Mouse (Mus musculus): ENCODE results near the gene Vps25. TPM values are rescaled to one million over a fixed set of nuclear protein-coding genes. Genes with fewer than 3 reads are reported as not detected.

Gene Vps25
- total and polyA plus RNA-seq, 3 experiments, result 75.5 to 107 TPM; not detected in 1

GRCm38 (mm10) chr11:101302004-101302798 lies 48.7 kb downstream of the Vps25 start, which contains the start of gene Becn1 (continued):
- TF ChIP-seq NRF1 (IDR thresholded peaks at IDR 0.05; ENCODE audit: insufficient read depth, low read depth, low read length, poor library complexity, severe bottlenecking) (0 out of 2 replicates have a peak, but pooled peaks have one; percentile 27), MEF2A (IDR thresholded peaks at IDR 0.05; ENCODE audit: extremely low read depth, insufficient replicate concordance, low read depth, low read length, poor library complexity, severe bottlenecking) (no peak), POLR2A (IDR thresholded peaks at IDR 0.05; ENCODE audit: control insufficient read depth in 1 of 2, insufficient read depth in 1 of 2, low read depth in 1 of 2, low read length in 2 of 2, poor library complexity in 1 of 2) (peak; percentile 91 to 97)

- Histone ChIP-seq H3K9ac (ENCODE audit: control insufficient read depth, low read depth, low read length, poor library complexity, severe bottlenecking) (no peak overlapping the region), H3K79me2 (ENCODE audit: control insufficient read depth, insufficient read depth, low read length, poor library complexity) (no peaks in the 10 kb centered on the region), H3K36me3 (ENCODE audit: control insufficient read depth in 1 of 2, insufficient read depth in 2 of 2, low read length in 2 of 2) (peaks cover 0 to 18% of the 10 kb centered on the region in 2 experiments; a peak in 2 of 4 replicates), H3K27me3 (ENCODE audit: control insufficient read depth in 1 of 2, insufficient read depth in 2 of 2, low read length in 2 of 2) (no peaks in the 10 kb centered on the region), H3K9me3 (replicated peaks; ENCODE audit: insufficient read depth, low read length) (no peaks in the 10 kb centered on the region), H3K4me3 (ENCODE audit: control insufficient read depth in 1 of 2, insufficient read depth in 1 of 2, low read depth in 2 of 2, low read length in 2 of 2) (no peak overlapping the region), H3K4me1 (ENCODE audit: control insufficient read depth in 1 of 2, insufficient read depth in 2 of 2, low read length in 2 of 2) (peaks cover 8 to 20% of the 10 kb centered on the region in 2 experiments), H3K27ac (ENCODE audit: control insufficient read depth, low read depth, low read length) (no peak overlapping the region)
- DNase-seq (ENCODE audit: low read depth, low spot score), result no peak
- TF ChIP-seq SMC3 (IDR thresholded peaks at IDR 0.05; ENCODE audit: low read depth, low read length), result no peak
- TF ChIP-seq GATA1 (IDR thresholded peaks at IDR 0.05; ENCODE audit: low read depth, low read length), result 0 out of 2 replicates have a peak, but pooled peaks have one; percentile 20
- TF ChIP-seq BHLHE40 (IDR thresholded peaks at IDR 0.05; ENCODE audit: borderline replicate concordance, low read depth, low read length), result no peak
- TF ChIP-seq CHD2 (IDR thresholded peaks at IDR 0.05; ENCODE audit: low read length), result no peak
- no peak for TF ChIP-seq MEF2A (IDR thresholded peaks at IDR 0.05; ENCODE audit: extremely low read depth, insufficient replicate concordance, low read depth, low read length, poor library complexity, severe bottlenecking)
- TF ChIP-seq MYC (IDR thresholded peaks at IDR 0.05; ENCODE audit: low read depth, low read length), result no peak
Observed at GRCm38 (mm10) chr11:101307744-101308143, 54.2 kb downstream of the Vps25 start.

Other genes with a start within 250 kb of the Vps25 start
- gene Atp6v0a1, start 244.3 kb upstream of the Vps25 start, total RNA-seq (2012; rRNA removed), result 12.8 and 20.8 TPM in 2 replicates
- gene Atp6v0a1, start 244.3 kb upstream of the Vps25 start, polyA plus RNA-seq (2012; ENCODE audit: insufficient read depth in 1 of 2, insufficient read length in 2 of 2, low read depth in 1 of 2, low replicate concordance in 2 of 2, missing spikeins in 1 of 2), result 10 to 100 TPM in 1 of 2 experiments, not detected in 1; 23.2 TPM
- gene Naglu, start 183.7 kb upstream of the Vps25 start, total RNA-seq (2012; rRNA removed), result 1.1 and 1.5 TPM in 2 replicates
- gene Naglu, start 183.7 kb upstream of the Vps25 start, polyA plus RNA-seq (2012; ENCODE audit: insufficient read depth in 1 of 2, insufficient read length in 2 of 2, low read depth in 1 of 2, low replicate concordance in 2 of 2, missing spikeins in 1 of 2), result 1 to 10 TPM in 1 of 2 experiments, not detected in 1; 3.1 TPM
- not detected in 2 replicates for gene Hsd17b1, start 175.3 kb upstream of the Vps25 start, total RNA-seq (2012; rRNA removed)
- not detected for gene Hsd17b1, start 175.3 kb upstream of the Vps25 start, polyA plus RNA-seq (2012; ENCODE audit: insufficient read depth in 1 of 2, insufficient read length in 2 of 2, low read depth in 1 of 2, low replicate concordance in 2 of 2, missing spikeins in 1 of 2)
- gene Coasy, start 171.1 kb upstream of the Vps25 start, total RNA-seq (2012; rRNA removed), result 34.8 and 42.9 TPM in 2 replicates
- 10 to 100 TPM in 1 of 2 experiments, not detected in 1; 44.2 TPM for gene Coasy, start 171.1 kb upstream of the Vps25 start, polyA plus RNA-seq (2012; ENCODE audit: insufficient read depth in 1 of 2, insufficient read length in 2 of 2, low read depth in 1 of 2, low replicate concordance in 2 of 2, missing spikeins in 1 of 2)
- gene Mlx, start 166.4 kb upstream of the Vps25 start, total RNA-seq (2012; rRNA removed), result 70.8 and 75.9 TPM in 2 replicates
- 10 to 100 TPM in 1 of 2 experiments, not detected in 1; 57.5 TPM for gene Mlx, start 166.4 kb upstream of the Vps25 start, polyA plus RNA-seq (2012; ENCODE audit: insufficient read depth in 1 of 2, insufficient read length in 2 of 2, low read depth in 1 of 2, low replicate concordance in 2 of 2, missing spikeins in 1 of 2)
- gene Psmc3ip, start 158.3 kb upstream of the Vps25 start, total RNA-seq (2012; rRNA removed), result 9.1 and 14.5 TPM in 2 replicates
- 1 to 10 TPM in 1 of 2 experiments, not detected in 1; 8.2 TPM for gene Psmc3ip, start 158.3 kb upstream of the Vps25 start, polyA plus RNA-seq (2012; ENCODE audit: insufficient read depth in 1 of 2, insufficient read length in 2 of 2, low read depth in 1 of 2, low replicate concordance in 2 of 2, missing spikeins in 1 of 2)
- gene Retreg3, start 133.8 kb upstream of the Vps25 start, total RNA-seq (2012; rRNA removed), result 17.0 and 24.6 TPM in 2 replicates
- gene Retreg3, start 133.8 kb upstream of the Vps25 start, polyA plus RNA-seq (2012; ENCODE audit: insufficient read depth in 1 of 2, insufficient read length in 2 of 2, low read depth in 1 of 2, low replicate concordance in 2 of 2, missing spikeins in 1 of 2), result 10 to 100 TPM in 1 of 2 experiments, not detected in 1; 23.4 TPM
- 60.0 and 68.1 TPM in 2 replicates for gene Tubg1, start 133.8 kb upstream of the Vps25 start, total RNA-seq (2012; rRNA removed)
- 100 to 1,000 TPM; 125 to 183 TPM for gene Tubg1, start 133.8 kb upstream of the Vps25 start, polyA plus RNA-seq (2012; ENCODE audit: insufficient read depth in 1 of 2, insufficient read length in 2 of 2, low read depth in 1 of 2, low replicate concordance in 2 of 2, missing spikeins in 1 of 2)
- gene Tubg2, start 97.8 kb upstream of the Vps25 start, total RNA-seq (2012; rRNA removed), result not detected in 2 replicates
- not detected for gene Tubg2, start 97.8 kb upstream of the Vps25 start, polyA plus RNA-seq (2012; ENCODE audit: insufficient read depth in 1 of 2, insufficient read length in 2 of 2, low read depth in 1 of 2, low replicate concordance in 2 of 2, missing spikeins in 1 of 2)
- not detected in 2 replicates for gene Cntnap1, start 83.2 kb upstream of the Vps25 start, total RNA-seq (2012; rRNA removed)
- gene Cntnap1, start 83.2 kb upstream of the Vps25 start, polyA plus RNA-seq (2012; ENCODE audit: insufficient read depth in 1 of 2, insufficient read length in 2 of 2, low read depth in 1 of 2, low replicate concordance in 2 of 2, missing spikeins in 1 of 2), result under 1 TPM in 1 of 2 experiments, not detected in 1; 0.01 TPM
- 0.81 and 1.4 TPM in 2 replicates for gene Plekhh3, start 82.4 kb upstream of the Vps25 start, total RNA-seq (2012; rRNA removed)
- gene Plekhh3, start 82.4 kb upstream of the Vps25 start, polyA plus RNA-seq (2012; ENCODE audit: insufficient read depth in 1 of 2, insufficient read length in 2 of 2, low read depth in 1 of 2, low replicate concordance in 2 of 2, missing spikeins in 1 of 2), result 1 to 10 TPM in 1 of 2 experiments, not detected in 1; 1.5 TPM
- gene Ccr10, start 78.3 kb upstream of the Vps25 start, total RNA-seq (2012; rRNA removed), result not detected in 2 replicates
- not detected for gene Ccr10, start 78.3 kb upstream of the Vps25 start, polyA plus RNA-seq (2012; ENCODE audit: insufficient read depth in 1 of 2, insufficient read length in 2 of 2, low read depth in 1 of 2, low replicate concordance in 2 of 2, missing spikeins in 1 of 2)
- 5.0 and 6.3 TPM in 2 replicates for gene Ezh1, start 27.2 kb upstream of the Vps25 start, total RNA-seq (2012; rRNA removed)
- gene Ezh1, start 27.2 kb upstream of the Vps25 start, polyA plus RNA-seq (2012; ENCODE audit: insufficient read depth in 1 of 2, insufficient read length in 2 of 2, low read depth in 1 of 2, low replicate concordance in 2 of 2, missing spikeins in 1 of 2), result 1 to 10 TPM in 1 of 2 experiments, not detected in 1; 8.4 TPM
- gene Ramp2, start 7.7 kb upstream of the Vps25 start, total RNA-seq (2012; rRNA removed), result 0.12 TPM in 1 of 2 replicates, not detected in the other
- not detected for gene Ramp2, start 7.7 kb upstream of the Vps25 start, polyA plus RNA-seq (2012; ENCODE audit: insufficient read depth in 1 of 2, insufficient read length in 2 of 2, low read depth in 1 of 2, low replicate concordance in 2 of 2, missing spikeins in 1 of 2)
- 0.72 and 0.92 TPM in 2 replicates for gene Wnk4, start 6.9 kb downstream of the Vps25 start, total RNA-seq (2012; rRNA removed)
- gene Wnk4, start 6.9 kb downstream of the Vps25 start, polyA plus RNA-seq (2012; ENCODE audit: insufficient read depth in 1 of 2, insufficient read length in 2 of 2, low read depth in 1 of 2, low replicate concordance in 2 of 2, missing spikeins in 1 of 2), result 1 to 10 TPM in 1 of 2 experiments, not detected in 1; 3.4 TPM
- 2.4 TPM in 2 replicates for gene Cntd1, start 25.3 kb downstream of the Vps25 start, total RNA-seq (2012; rRNA removed)
- gene Cntd1, start 25.3 kb downstream of the Vps25 start, polyA plus RNA-seq (2012; ENCODE audit: insufficient read depth in 1 of 2, insufficient read length in 2 of 2, low read depth in 1 of 2, low replicate concordance in 2 of 2, missing spikeins in 1 of 2), result under 1 TPM in 1 of 2 experiments, not detected in 1; 0.84 TPM
- gene Coa3, start 25.4 kb downstream of the Vps25 start, total RNA-seq (2012; rRNA removed), result 294 and 325 TPM in 2 replicates
- gene Coa3, start 25.4 kb downstream of the Vps25 start, polyA plus RNA-seq (2012; ENCODE audit: insufficient read depth in 1 of 2, insufficient read length in 2 of 2, low read depth in 1 of 2, low replicate concordance in 2 of 2, missing spikeins in 1 of 2), result 100 to 1,000 TPM in 1 of 2 experiments, not detected in 1; 120 TPM
- gene Becn1, start 48.6 kb downstream of the Vps25 start, total RNA-seq (2012; rRNA removed), result 167 and 181 TPM in 2 replicates
- gene Becn1, start 48.6 kb downstream of the Vps25 start, polyA plus RNA-seq (2012; ENCODE audit: insufficient read depth in 1 of 2, insufficient read length in 2 of 2, low read depth in 1 of 2, low replicate concordance in 2 of 2, missing spikeins in 1 of 2), result 100 to 1,000 TPM in 1 of 2 experiments, not detected in 1; 122 TPM
- 129 and 139 TPM in 2 replicates for gene Psme3, start 62.5 kb downstream of the Vps25 start, total RNA-seq (2012; rRNA removed)
- gene Psme3, start 62.5 kb downstream of the Vps25 start, polyA plus RNA-seq (2012; ENCODE audit: insufficient read depth in 1 of 2, insufficient read length in 2 of 2, low read depth in 1 of 2, low replicate concordance in 2 of 2, missing spikeins in 1 of 2), result 100 to 1,000 TPM; 369 to 446 TPM
- gene Aoc2, start 71.4 kb downstream of the Vps25 start, total RNA-seq (2012; rRNA removed), result 9.1 and 12.1 TPM in 2 replicates
- gene Aoc2, start 71.4 kb downstream of the Vps25 start, polyA plus RNA-seq (2012; ENCODE audit: insufficient read depth in 1 of 2, insufficient read length in 2 of 2, low read depth in 1 of 2, low replicate concordance in 2 of 2, missing spikeins in 1 of 2), result 10 to 100 TPM in 1 of 2 experiments, not detected in 1; 21.1 TPM
- gene Aoc3, start 76.9 kb downstream of the Vps25 start, total RNA-seq (2012; rRNA removed), result 0.62 and 0.69 TPM in 2 replicates
- 1 to 10 TPM in 1 of 2 experiments, not detected in 1; 2.2 TPM for gene Aoc3, start 76.9 kb downstream of the Vps25 start, polyA plus RNA-seq (2012; ENCODE audit: insufficient read depth in 1 of 2, insufficient read length in 2 of 2, low read depth in 1 of 2, low replicate concordance in 2 of 2, missing spikeins in 1 of 2)
- gene G6pc, start 113.9 kb downstream of the Vps25 start, total RNA-seq (2012; rRNA removed), result not detected in 2 replicates
- not detected for gene G6pc, start 113.9 kb downstream of the Vps25 start, polyA plus RNA-seq (2012; ENCODE audit: insufficient read depth in 1 of 2, insufficient read length in 2 of 2, low read depth in 1 of 2, low replicate concordance in 2 of 2, missing spikeins in 1 of 2)
- gene Aarsd1, start 163.9 kb downstream of the Vps25 start, total RNA-seq (2012; rRNA removed), result 133 TPM in 2 replicates
- 100 to 1,000 TPM in 1 of 2 experiments, 10 to 100 TPM in 1; 80.5 to 371 TPM for gene Aarsd1, start 163.9 kb downstream of the Vps25 start, polyA plus RNA-seq (2012; ENCODE audit: insufficient read depth in 1 of 2, insufficient read length in 2 of 2, low read depth in 1 of 2, low replicate concordance in 2 of 2, missing spikeins in 1 of 2)
- 6.8 and 7.4 TPM in 2 replicates for gene Gm27029, start 171.1 kb downstream of the Vps25 start, total RNA-seq (2012; rRNA removed)
- gene Gm27029, start 171.1 kb downstream of the Vps25 start, polyA plus RNA-seq (2012; ENCODE audit: insufficient read depth in 1 of 2, insufficient read length in 2 of 2, low read depth in 1 of 2, low replicate concordance in 2 of 2, missing spikeins in 1 of 2), result 1 to 10 TPM in 1 of 2 experiments, not detected in 1; 4.2 TPM
- 8.5 and 9.2 TPM in 2 replicates for gene Rundc1, start 171.4 kb downstream of the Vps25 start, total RNA-seq (2012; rRNA removed)
- gene Rundc1, start 171.4 kb downstream of the Vps25 start, polyA plus RNA-seq (2012; ENCODE audit: insufficient read depth in 1 of 2, insufficient read length in 2 of 2, low read depth in 1 of 2, low replicate concordance in 2 of 2, missing spikeins in 1 of 2), result 10 to 100 TPM in 1 of 2 experiments, not detected in 1; 13.1 TPM
- 1.4 and 1.6 TPM in 2 replicates for gene Ptges3l, start 171.6 kb downstream of the Vps25 start, total RNA-seq (2012; rRNA removed)
- gene Ptges3l, start 171.6 kb downstream of the Vps25 start, polyA plus RNA-seq (2012; ENCODE audit: insufficient read depth in 1 of 2, insufficient read length in 2 of 2, low read depth in 1 of 2, low replicate concordance in 2 of 2, missing spikeins in 1 of 2), result 1 to 10 TPM in 1 of 2 experiments, not detected in 1; 2.3 TPM
- gene Rpl27, start 188.6 kb downstream of the Vps25 start, total RNA-seq (2012; rRNA removed), result 2,405 and 2,621 TPM in 2 replicates
- gene Rpl27, start 188.6 kb downstream of the Vps25 start, polyA plus RNA-seq (2012; ENCODE audit: insufficient read depth in 1 of 2, insufficient read length in 2 of 2, low read depth in 1 of 2, low replicate concordance in 2 of 2, missing spikeins in 1 of 2), result 100 to 1,000 TPM in 1 of 2 experiments, not detected in 1; 595 TPM
- 37.5 and 64.4 TPM in 2 replicates for gene Ifi35, start 194.7 kb downstream of the Vps25 start, total RNA-seq (2012; rRNA removed)
- gene Ifi35, start 194.7 kb downstream of the Vps25 start, polyA plus RNA-seq (2012; ENCODE audit: insufficient read depth in 1 of 2, insufficient read length in 2 of 2, low read depth in 1 of 2, low replicate concordance in 2 of 2, missing spikeins in 1 of 2), result 100 to 1,000 TPM in 1 of 2 experiments, 10 to 100 TPM in 1; 35.5 to 146 TPM
- gene Rnd2, start 211.3 kb downstream of the Vps25 start, total RNA-seq (2012; rRNA removed), result 4.2 and 6.4 TPM in 2 replicates
- gene Rnd2, start 211.3 kb downstream of the Vps25 start, polyA plus RNA-seq (2012; ENCODE audit: insufficient read depth in 1 of 2, insufficient read length in 2 of 2, low read depth in 1 of 2, low replicate concordance in 2 of 2, missing spikeins in 1 of 2), result 10 to 100 TPM in 1 of 2 experiments, not detected in 1; 18.6 TPM
- gene Vat1, start 212.5 kb downstream of the Vps25 start, total RNA-seq (2012; rRNA removed), result 43.9 and 49.5 TPM in 2 replicates
- gene Vat1, start 212.5 kb downstream of the Vps25 start, polyA plus RNA-seq (2012; ENCODE audit: insufficient read depth in 1 of 2, insufficient read length in 2 of 2, low read depth in 1 of 2, low replicate concordance in 2 of 2, missing spikeins in 1 of 2), result 100 to 1,000 TPM in 1 of 2 experiments, not detected in 1; 125 TPM

Data from MEL (cell line).